Mouse (Mus musculus) layer of hippocampus, postnatal 14 days (tissue): ENCODE measurements around the gene Gpsm1. TPM values are rescaled to one million over a fixed set of nuclear protein-coding genes. Genes with fewer than 3 reads are reported as not detected.

ENCODE experiments used
- DNase-seq, 2 experiments: peaks; one replicate each; pipeline ENCODE4 v3.0.0; 2021 to 2022; ENCODE audit warnings: low spot score in 2 of 2, mixed read lengths in 1 of 2
- long read RNA-seq, 2 experiments: library from polyadenylated mRNA; stranded (forward); transcript quantifications; one replicate each; pipeline ENCODE4 v2.0.0; 2021
- total RNA-seq, 2 experiments: library from RNA; stranded (reverse); gene quantifications; 2 replicates each; pipeline ENCODE4 v1.2.3; 2021

The Gpsm1 gene
- 10 to 100 TPM; 48.4 to 57.6 TPM for total RNA-seq
- long read RNA-seq, experiment 1, transcript Gpsm1-202 (14 exons, 3,384 nt) = major isoform, 30 of 64 reads
- long read RNA-seq, experiment 1, transcript Gpsm1-203 (13 exons, 3,127 nt) = minor isoform, 9 of 64 reads
- long read RNA-seq, experiment 1, partial matches to known transcripts = 15 of 64 reads
- long read RNA-seq, experiment 1, other reads (novel, unspliced or antisense) = 5 of 64 reads
- long read RNA-seq, experiment 2, transcript Gpsm1-203 (13 exons, 3,127 nt) = minor isoform, 5 of 88 reads
- long read RNA-seq, experiment 2, transcript Gpsm1-202 (14 exons, 3,384 nt) = major isoform, 43 of 88 reads
- long read RNA-seq, experiment 2, partial matches to known transcripts = 4 of 88 reads
- long read RNA-seq, experiment 2, other reads (novel, unspliced or antisense) = 32 of 88 reads

- DNase-seq = peak; percentile 76 to 78
These were observed at the start of gene Gpsm1 for GRCm38 (mm10) chr2:26315072-26315924. TSS of gene Gpsm1 (plus strand) at chr2:26315515.

- no peak for DNase-seq
These were observed 49.1 kb upstream of the Gpsm1 start for GRCm38 (mm10) chr2:26266066-26266742.

- DNase-seq = no peak
These were observed 47.1 kb upstream of the Gpsm1 start for GRCm38 (mm10) chr2:26268216-26268615.

GRCm38 (mm10) chr2:26273611-26274010, 41.7 kb upstream of the Gpsm1 start:
- peak; percentile 51 to 81 for DNase-seq

- no peak for DNase-seq
These were observed 35.6 kb upstream of the Gpsm1 start for GRCm38 (mm10) chr2:26279712-26280111.

GRCm38 (mm10) chr2:26280594-26280993, 34.7 kb upstream of the Gpsm1 start:
- no peak for DNase-seq

- no peak for DNase-seq
These were observed 29.5 kb upstream of the Gpsm1 start for GRCm38 (mm10) chr2:26285804-26286203.

GRCm38 (mm10) chr2:26286391-26286790, 28.9 kb upstream of the Gpsm1 start:
- DNase-seq = no peak

GRCm38 (mm10) chr2:26290133-26290532, 25.2 kb upstream of the Gpsm1 start:
- no peak for DNase-seq

GRCm38 (mm10) chr2:26294457-26294856, 20.9 kb upstream of the Gpsm1 start, which contains the start of gene Ccdc187:
TSS of gene Ccdc187 (minus strand) at chr2:26294557.
- no peak for DNase-seq

- peak; percentile 70 to 83 for DNase-seq
These were observed 18.6 kb upstream of the Gpsm1 start for GRCm38 (mm10) chr2:26296606-26297195.

GRCm38 (mm10) chr2:26298208-26298855, 17.0 kb upstream of the Gpsm1 start:
- DNase-seq = peak; percentile 65 to 70

GRCm38 (mm10) chr2:26298856-26299230, 16.5 kb upstream of the Gpsm1 start:
- DNase-seq = peak in 1 of 2 experiments; percentile 16

GRCm38 (mm10) chr2:26299336-26299735, 16.0 kb upstream of the Gpsm1 start:
- DNase-seq = no peak

GRCm38 (mm10) chr2:26300161-26300807, 15.0 kb upstream of the Gpsm1 start:
- peak in 1 of 2 experiments; percentile 52 for DNase-seq

GRCm38 (mm10) chr2:26300808-26301174, 14.5 kb upstream of the Gpsm1 start:
- peak; percentile 91 to 93 for DNase-seq

- no peak for DNase-seq
These were observed 13.3 kb upstream of the Gpsm1 start for GRCm38 (mm10) chr2:26302005-26302503.

GRCm38 (mm10) chr2:26304711-26305110, 10.6 kb upstream of the Gpsm1 start:
- DNase-seq = no peak

- no peak for DNase-seq
These were observed 9.8 kb upstream of the Gpsm1 start for GRCm38 (mm10) chr2:26305555-26305954.

- DNase-seq = no peak
These were observed 8.6 kb upstream of the Gpsm1 start for GRCm38 (mm10) chr2:26306702-26307101.
